ENCODE assay signal across 8 mouse cellular contexts in the genomic region with DNA sequence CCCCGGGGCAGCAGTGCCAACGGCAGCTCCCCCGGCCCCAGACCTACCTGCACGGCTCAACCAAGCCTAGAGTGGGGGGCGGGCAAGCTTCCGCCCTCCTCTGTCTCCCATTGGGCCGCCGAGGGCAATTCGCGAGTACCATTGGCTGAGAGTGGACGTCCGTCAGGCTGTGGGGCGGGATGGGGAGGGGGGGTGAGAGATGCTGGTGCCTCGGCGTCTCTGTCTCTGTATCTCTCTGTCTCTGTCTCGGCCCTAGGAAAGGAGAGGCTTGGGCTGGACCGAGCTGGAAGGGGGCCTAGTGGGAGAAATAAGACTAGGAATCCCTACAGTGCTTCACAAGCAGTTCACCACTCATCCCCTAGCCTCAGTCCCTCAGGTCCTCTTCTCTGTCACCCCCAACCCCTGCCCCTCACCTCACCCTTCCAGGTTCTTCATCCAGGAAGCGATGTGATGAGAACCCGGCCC. TPM values are rescaled to one million over a fixed set of nuclear protein-coding genes. Genes with fewer than 3 reads are reported as not detected.
DNase-seq lines count a peak whose midpoint lies in the region; ATAC-seq lines count a peak whose summit lies in the region.

No protein-coding gene starts in this region.

- ATAC-seq in megakaryocyte progenitor cell, adult 5-6 weeks (replicated peaks; ENCODE audit: poor library complexity) = peak; percentile 100

- DNase-seq in adipocyte (ENCODE audit: low spot score) = peak; percentile 92
- DNase-seq in embryo, embryonic 10 days (ENCODE audit: low spot score) = peak; percentile 94
- DNase-seq in gastrocnemius, postnatal 10 days = peak; percentile 88
- DNase-seq in induced T-regulatory cell, adult 2 months (ENCODE audit: low read depth) = peak; percentile 96
- DNase-seq in left cerebral cortex, adult 9 months (ENCODE audit: low spot score in 2 of 2) = peak; percentile 66 to 90
- DNase-seq in right cerebral cortex, postnatal 14 days = peak; percentile 90
- peak; percentile 81 to 91 for DNase-seq in urinary bladder, postnatal 36 days (ENCODE audit: low spot score in 2 of 2)

RNA-seq across cellular contexts. Expression of a gene that starts 0.7 kb away (rescaled TPM):
- total RNA-seq in gastrocnemius, postnatal 10 days (2021) = 10 to 100 TPM; 22.7 to 28.9 TPM
- total RNA-seq in megakaryocyte progenitor cell, adult 5-6 weeks (2015) = 62.8 and 64.0 TPM in 2 replicates
- total RNA-seq in megakaryocyte progenitor cell, adult 5-6 weeks (2017) = 29.6 and 37.2 TPM in 2 replicates

Comparison
In these comparisons a context has a peak if more than half of its experiments do, and no peak if none do; other contexts are left out.
1. Peak in every context shown above with its lines: DNase-seq and ATAC-seq.